Mouse (Mus musculus) heart, postnatal 36 days (tissue): ENCODE results near the gene Socs1. TPM values are rescaled to one million over a fixed set of nuclear protein-coding genes. Genes with fewer than 3 reads are reported as not detected.

Experiments used
- DNase-seq, 2 experiments: peaks; one replicate each; pipeline ENCODE4 v3.0.0; 2021 to 2022
- intact Hi-C: fragments of 180-260 bp; cut with DNase I; formaldehyde crosslinking; loops from one replicate; pipeline ENCODE4 v1.15.1; 2025
- total RNA-seq, 2 experiments: library from RNA; stranded (reverse); gene quantifications; 2 replicates each; pipeline ENCODE4 v1.2.3; 2021

Socs1 gene
- total RNA-seq, 2 experiments from 2014 or later, result 0.33 to 0.49 TPM

- intact Hi-C loops, result loop anchor here (5.0 kb wide), 1 partner anchor 102 kb away; no protein-coding TSS in a partner anchor
- DNase-seq, result no peak
Measured at GRCm38 (mm10) chr16:10768821-10769220, 16.5 kb downstream of the Socs1 start.

DNA sequence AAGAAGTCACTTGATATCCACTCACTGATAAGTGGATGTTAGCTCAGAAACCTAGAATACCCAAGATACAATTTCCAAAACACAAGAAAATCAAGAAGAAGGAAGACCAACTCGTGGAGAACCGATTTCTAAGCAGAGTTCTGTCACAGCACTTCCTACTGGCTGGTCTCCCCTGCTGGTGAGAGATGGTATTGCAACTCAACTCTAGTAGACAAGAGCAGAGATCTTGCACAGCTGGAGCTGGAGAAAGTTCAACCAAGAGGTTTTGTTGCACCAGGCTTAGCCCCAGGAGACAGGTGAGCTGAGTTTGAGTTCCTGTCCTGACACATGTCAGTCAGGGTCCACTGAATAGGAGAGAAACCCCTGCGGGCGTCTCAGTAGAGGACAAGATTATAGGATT is 18.2 kb downstream of the Socs1 start:
- DNase-seq, result peak; percentile 73 to 75
- intact Hi-C loops, result loop anchor here (2.0 to 5.0 kb wide), 2 partner anchors 100 to 126 kb away; no protein-coding TSS in a partner anchor

DNA sequence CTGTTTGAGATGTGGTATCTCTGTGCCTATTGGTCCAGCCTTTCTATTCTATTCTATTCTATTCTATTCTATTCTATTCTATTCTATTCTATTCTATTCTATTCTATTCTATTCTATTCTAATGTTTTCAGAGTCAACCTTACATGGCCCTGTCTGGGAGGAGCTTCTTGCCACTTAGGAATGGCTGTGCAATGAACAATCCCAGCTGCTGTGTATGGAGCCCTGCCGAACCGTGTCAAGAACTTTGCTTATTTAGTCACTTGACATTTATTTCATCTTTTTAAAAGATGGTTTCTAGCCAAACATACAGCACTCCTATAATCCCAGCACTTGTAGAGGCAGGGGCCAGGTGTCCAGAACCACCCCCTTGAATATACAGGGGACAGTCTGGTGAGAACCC is 21.0 kb downstream of the Socs1 start:
- intact Hi-C loops, result no loop called here
- no peak for DNase-seq

- intact Hi-C loops, result no loop called here
Measured at GRCm38 (mm10) chr16:10763540-10764264, 21.6 kb downstream of the Socs1 start.

GRCm38 (mm10) chr16:10762569-10763180 is 22.7 kb downstream of the Socs1 start:
- no peak for DNase-seq
- intact Hi-C loops, result no loop called here

More at GRCm38 (mm10) chr16:10763540-10764264, 21.6 kb downstream of the Socs1 start:
- DNase-seq, result peak in 1 of 2 experiments; percentile 28

- DNase-seq, result peak; percentile 26 to 29
Measured at GRCm38 (mm10) chr16:10761182-10761581, 24.2 kb downstream of the Socs1 start.

GRCm38 (mm10) chr16:10756168-10756567 is 29.2 kb downstream of the Socs1 start:
- no peak for DNase-seq
- intact Hi-C loops, result no loop called here

More at GRCm38 (mm10) chr16:10761182-10761581, 24.2 kb downstream of the Socs1 start:
- intact Hi-C loops, result loop anchor here (2.0 kb wide), 2 partner anchors 18 to 32 kb away; no protein-coding TSS in a partner anchor

GRCm38 (mm10) chr16:10754521-10755296 is 30.6 kb downstream of the Socs1 start:
- DNase-seq, result no peak
- intact Hi-C loops, result no loop called here

- DNase-seq, result no peak
- intact Hi-C loops, result no loop called here
Measured at GRCm38 (mm10) chr16:10749824-10750223, 35.5 kb downstream of the Socs1 start.

DNA sequence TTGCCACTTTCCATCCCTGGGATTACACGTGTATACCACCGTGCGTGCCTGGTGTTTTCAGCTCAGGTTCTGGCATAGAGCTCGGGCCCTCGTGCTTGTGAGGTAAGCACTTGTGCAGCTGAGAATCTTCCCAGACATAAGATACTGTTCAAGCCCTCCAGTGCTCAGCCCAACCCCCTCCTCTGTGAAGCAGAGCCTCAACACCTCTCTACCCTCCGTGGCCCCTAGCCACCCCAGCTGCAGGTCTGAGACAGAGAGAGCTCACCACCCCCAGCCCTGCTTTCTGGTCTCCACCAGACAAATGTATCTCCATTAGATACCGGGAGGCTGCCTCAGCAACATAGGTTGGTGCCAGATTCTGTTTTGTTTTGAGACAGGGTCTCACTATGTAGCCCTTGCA is 36.1 kb downstream of the Socs1 start:
- DNase-seq, result no peak
- intact Hi-C loops, result no loop called here

DNA sequence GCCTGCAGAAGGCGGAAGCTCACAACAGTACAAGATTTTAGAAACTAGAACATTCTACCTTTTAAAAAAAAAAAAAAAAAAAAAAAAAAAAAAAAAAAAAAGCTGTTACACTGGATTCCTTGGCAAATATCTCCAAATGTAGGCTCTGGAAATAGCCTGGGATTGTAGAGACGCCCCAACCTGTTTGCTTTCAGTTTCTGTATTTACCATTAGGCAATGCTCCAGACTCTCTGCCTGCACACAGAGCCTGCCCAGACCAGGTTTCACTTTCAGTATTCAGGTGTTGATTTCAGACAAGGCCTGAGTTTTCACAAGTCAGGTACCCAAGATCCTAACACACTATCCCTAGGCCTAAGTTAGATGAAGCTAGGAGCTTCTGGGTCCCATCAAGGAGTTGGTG is 44.3 kb downstream of the Socs1 start:
- intact Hi-C loops, result loop anchor here (2.0 kb wide), 1 partner anchor 44 kb away; the partner anchor contains the start of gene Socs1
- DNase-seq, result peak in 1 of 2 experiments; percentile 22

DNA sequence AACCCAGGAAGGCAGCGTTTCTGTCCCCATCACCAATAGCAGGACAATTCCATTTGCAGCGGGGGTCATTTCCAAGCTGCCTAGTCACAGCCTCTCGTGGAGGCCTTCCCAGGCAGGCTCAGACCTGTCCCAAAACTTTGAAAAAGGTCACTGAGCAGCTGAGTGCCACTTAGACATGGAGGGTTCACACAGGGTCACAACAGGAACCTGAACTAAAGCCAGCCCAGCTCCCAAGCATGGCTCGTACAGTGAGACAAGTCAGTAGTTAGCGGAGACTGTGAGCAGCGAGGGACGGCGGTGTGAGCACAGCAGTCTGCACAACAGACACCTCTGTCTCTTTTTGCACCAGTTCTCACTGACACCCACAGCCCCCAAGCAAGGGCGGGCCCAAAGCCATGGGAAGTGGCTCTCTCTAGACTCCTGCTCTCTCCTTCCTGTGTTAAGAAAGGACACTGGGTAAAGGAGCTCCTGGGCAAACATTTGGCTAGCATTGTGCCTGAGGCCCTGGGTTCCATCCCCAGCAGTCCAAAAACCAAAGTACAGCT is 45.4 kb downstream of the Socs1 start:
- DNase-seq, result peak; percentile 30 to 44
- intact Hi-C loops, result loop anchor here (2.0 kb wide), 2 partner anchors 45 to 49 kb away; partner anchors contain the start of gene Socs1

DNA sequence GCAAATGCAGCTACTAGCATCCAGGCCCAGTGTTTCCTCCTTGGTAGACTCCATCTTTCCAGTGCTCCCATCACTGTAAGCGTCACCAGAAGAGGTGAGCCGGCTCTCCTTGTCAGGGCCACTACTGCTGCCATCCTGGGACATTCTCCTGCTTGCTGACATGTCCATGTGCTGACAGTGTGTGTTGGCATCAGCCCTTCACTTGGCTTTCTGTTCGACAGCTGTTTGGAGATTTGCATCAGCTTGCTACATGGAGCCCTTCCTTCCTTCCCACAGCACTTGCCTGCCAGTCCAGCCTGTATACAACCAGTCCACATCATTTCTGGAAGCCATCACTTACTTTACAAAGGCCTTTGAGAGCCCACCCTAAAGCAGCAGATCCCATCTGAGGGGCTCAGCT is 46.5 kb downstream of the Socs1 start:
- no peak for DNase-seq
- intact Hi-C loops, result loop anchor here (2.0 kb wide), 1 partner anchor 48 kb away; no protein-coding TSS in a partner anchor

- DNase-seq, result peak; percentile 41 to 47
- intact Hi-C loops, result no loop called here
Measured at GRCm38 (mm10) chr16:10737571-10737970, 47.8 kb downstream of the Socs1 start.

DNA sequence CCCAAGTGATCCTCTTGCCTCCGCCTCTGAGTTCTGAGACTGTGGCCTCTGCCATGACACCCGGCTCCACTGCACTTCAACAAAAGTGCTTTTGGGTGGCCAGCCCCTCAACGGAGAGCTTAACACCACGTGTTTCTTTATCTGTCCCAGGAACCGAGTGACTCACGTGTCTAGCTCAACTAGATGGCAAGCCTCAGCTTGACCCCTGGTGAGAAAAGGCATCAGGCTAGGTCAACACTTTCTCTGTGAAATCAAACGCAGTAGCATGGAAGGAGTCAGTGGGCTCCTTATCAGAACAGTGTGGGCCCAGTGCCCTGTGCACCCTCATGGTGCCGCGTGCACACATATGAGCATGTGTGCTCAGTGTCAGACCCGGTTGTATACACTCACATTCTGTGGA is 49.0 kb downstream of the Socs1 start:
- intact Hi-C loops, result no loop called here
- no peak for DNase-seq

GRCm38 (mm10) chr16:10735781-10736180 is 49.6 kb downstream of the Socs1 start:
- intact Hi-C loops, result no loop called here
- no peak for DNase-seq

- intact Hi-C loops, result no loop called here
- DNase-seq, result no peak
Measured at GRCm38 (mm10) chr16:10732421-10732820, 52.9 kb downstream of the Socs1 start.
